Mouse (Mus musculus) right cerebral cortex, adult 2 months (tissue): ENCODE data around the gene Reg4.

Experiments
- DNase-seq, 2 experiments: peaks; one replicate each; pipeline ENCODE4 v3.0.0; 2021 to 2022; ENCODE audit warnings: low spot score in 2 of 2

The Reg4 gene

DNA sequence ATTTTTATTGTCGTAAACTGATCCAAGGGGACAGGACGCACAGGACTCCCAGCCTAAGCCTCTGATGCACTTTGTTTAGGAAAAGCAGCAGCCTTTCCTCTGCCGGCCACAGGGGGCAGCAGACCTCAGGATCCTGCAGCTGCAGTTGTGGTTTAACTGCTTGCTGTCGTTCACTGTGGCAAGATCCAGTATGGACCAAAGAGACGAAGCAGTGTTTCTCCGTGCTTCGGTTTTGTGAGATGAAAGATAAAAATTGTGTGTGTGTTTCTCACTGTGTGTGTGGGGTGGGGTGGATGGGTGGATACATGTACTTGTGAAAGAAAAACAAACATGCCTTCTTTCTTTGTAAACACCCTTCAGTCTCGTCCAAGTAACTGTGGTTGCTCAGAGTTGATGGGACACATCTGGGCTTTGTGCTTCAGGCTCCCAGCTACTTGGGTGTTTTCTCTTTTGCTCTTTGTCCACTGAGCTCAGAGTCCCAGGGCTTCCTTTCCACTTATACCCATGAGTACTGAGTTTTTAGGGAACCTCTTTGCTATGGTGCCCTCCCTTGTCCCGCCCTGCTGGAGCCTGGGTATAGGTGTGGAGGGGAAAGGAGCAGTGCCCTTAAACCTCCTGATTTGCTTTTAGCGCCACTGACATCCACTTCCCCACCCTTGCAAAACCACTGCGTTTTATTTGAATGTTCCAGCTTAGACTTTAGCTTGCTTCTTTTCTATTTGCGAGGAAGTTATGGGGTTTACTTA lies 59.1 kb downstream of the Reg4 start:
- DNase-seq: peak; percentile 53 to 77

DNA sequence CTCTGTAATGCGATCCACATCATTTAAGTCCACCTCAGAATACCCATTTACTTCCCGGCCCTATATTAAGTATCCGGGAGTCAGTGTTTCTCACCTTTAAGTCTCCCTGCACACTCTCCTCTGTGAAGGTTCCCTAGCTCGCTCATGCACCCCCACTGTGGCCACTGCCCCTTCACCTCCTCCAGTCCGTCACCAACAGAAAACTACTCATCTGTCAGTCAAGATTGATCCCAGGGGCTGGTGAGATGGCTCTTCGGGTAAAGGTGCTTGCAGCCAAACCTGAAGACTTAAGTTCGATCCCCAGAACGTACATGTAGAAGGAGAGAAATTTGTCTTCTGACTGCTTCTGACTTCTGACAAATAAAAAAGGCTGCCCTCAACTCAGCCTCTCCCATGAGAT lies 60.5 kb downstream of the Reg4 start:
- DNase-seq: no peak

DNA sequence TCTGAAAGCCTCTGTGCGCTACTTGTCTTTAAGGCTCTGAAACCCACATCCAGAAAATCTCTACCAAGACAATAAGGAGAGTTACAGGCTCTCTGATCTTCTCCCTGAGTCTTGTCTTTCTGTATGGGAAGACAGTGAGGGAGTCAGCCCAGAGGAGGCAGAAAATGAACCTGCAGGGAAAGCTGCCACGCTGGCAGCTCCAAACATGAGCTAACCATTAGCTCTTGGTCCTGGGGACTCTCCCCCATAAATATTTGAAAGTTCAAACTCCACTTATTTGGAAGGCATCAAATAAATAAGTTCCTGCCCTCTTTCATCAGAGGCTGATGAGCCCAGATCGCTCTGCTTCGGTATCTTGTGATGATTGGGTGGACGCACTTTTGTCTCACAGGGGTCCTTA lies 61.2 kb downstream of the Reg4 start:
- DNase-seq: no peak
